Mouse (Mus musculus) lung, embryonic 15.5 days (tissue): Measurements from ENCODE around the gene Plaur. TPM values are rescaled to one million over a fixed set of nuclear protein-coding genes. Genes with fewer than 3 reads are reported as not detected.
A peak's percentile ranks its signal among the peaks of the same experiment; 100 is the strongest.

Source experiments
- ATAC-seq: fragments of 200-750 bp; cut with Nextera tagmentation; 2 replicates; pipeline ENCODE4 v1.8.0; 2017; ENCODE audit warnings: moderate number of reproducible peaks, borderline replicate concordance; ENCODE audit not compliant: low FRiP score, low TSS enrichment; ENCODE audit errors: extremely low read depth
- H3K27ac ChIP-seq: fragments of 300-500 bp; sonication (generic); 2 replicates; pipeline ENCODE4 v1.5.1; 2015; ENCODE audit warnings: moderate library complexity, mild to moderate bottlenecking, inconsistent platforms
- H3K27me3 ChIP-seq: fragments of 300-500 bp; sonication (generic); 2 replicates; pipeline ENCODE4 v1.6.1; 2015; ENCODE audit warnings: inconsistent platforms
- H3K36me3 ChIP-seq: fragments of 300-500 bp; sonication (generic); 2 replicates; pipeline ENCODE4 v1.6.1; 2015; ENCODE audit warnings: inconsistent platforms
- H3K4me1 ChIP-seq: fragments of 300-500 bp; sonication (generic); 2 replicates; pipeline ENCODE4 v1.6.1; 2015; ENCODE audit warnings: inconsistent platforms
- H3K4me2 ChIP-seq: fragments of 300-500 bp; sonication (generic); 2 replicates; pipeline ENCODE4 v1.6.1; 2015; ENCODE audit warnings: inconsistent platforms, mild to moderate bottlenecking, moderate library complexity
- H3K4me3 ChIP-seq: fragments of 300-500 bp; sonication (generic); 2 replicates; pipeline ENCODE4 v1.5.1; 2015; ENCODE audit warnings: mild to moderate bottlenecking, inconsistent platforms
- H3K9ac ChIP-seq: fragments of 300-500 bp; sonication (generic); 2 replicates; pipeline ENCODE4 v1.6.1; 2015; ENCODE audit warnings: inconsistent platforms
- H3K9me3 ChIP-seq: fragments of 300-500 bp; sonication (generic); 2 replicates; pipeline ENCODE4 v1.6.1; 2016; ENCODE audit warnings: inconsistent platforms
- WGBS: fragments of 180-500 bp; shearing (Covaris S2); methylation state at CpG from one replicate; pipeline ENCODE4 v1.1.7; 2015; 5-methylcytosine and 5-hydroxymethylcytosine counted together
- polyA plus RNA-seq: library from polyadenylated mRNA; unstranded; fragments of >200 nt; fragmentation: Nextera tagmentation; extraction: Ambion mirVana; gene quantifications from 2 replicates; pipeline ENCODE4 v1.2.1, GENCODE M21; 2015

Gene Plaur
- polyA plus RNA-seq, 1 experiment from 2014 or later, result 18.6 TPM

DNA sequence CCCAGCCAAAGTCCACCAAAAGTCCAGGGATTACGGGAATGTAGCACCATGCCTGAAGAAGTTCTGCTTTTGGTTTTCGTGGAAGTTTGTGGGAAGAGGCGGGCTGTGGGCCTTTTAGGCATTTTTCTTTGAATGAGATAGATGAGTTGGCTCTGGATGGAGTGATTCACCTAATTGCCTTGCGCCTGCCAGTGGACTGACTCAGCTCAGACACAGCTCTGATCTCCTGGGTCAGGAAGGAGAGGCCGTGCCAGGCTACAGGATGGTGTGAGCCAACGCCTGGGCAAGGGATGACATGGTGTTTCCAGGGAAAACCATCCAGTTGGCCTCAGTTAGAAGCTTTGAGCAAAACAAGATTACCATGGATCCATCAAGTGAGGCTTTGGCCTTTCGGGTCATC, 8.1 kb downstream of the Plaur start:
- 93% methylated on average over 7 of the region's 7 CpGs for WGBS
- Histone ChIP-seq H3K4me3 (no peak overlapping the region), H3K4me2 (no peak overlapping the region), H3K4me1 (no peaks in the 10 kb centered on the region), H3K9ac (no peak overlapping the region), H3K27ac (no peak overlapping the region), H3K9me3 (no peaks in the 10 kb centered on the region), H3K36me3 (peaks cover 20% of the 10 kb centered on the region), H3K27me3 (no peaks in the 10 kb centered on the region)
- no peak for ATAC-seq

- no peak overlapping the region for H3K27ac ChIP-seq
- no peak for ATAC-seq
- WGBS, result 67% methylated on average over 6 of the region's 6 CpGs
Measured at GRCm38 (mm10) chr7:24472442-24472841, 10.2 kb downstream of the Plaur start.

GRCm38 (mm10) chr7:24472937-24473336, 10.7 kb downstream of the Plaur start:
- Histone ChIP-seq H3K36me3 (peaks cover 21% of the 10 kb centered on the region), H3K4me3 (no peak overlapping the region), H3K27ac (no peak overlapping the region), H3K4me1 (no peaks in the 10 kb centered on the region), H3K9me3 (no peaks in the 10 kb centered on the region), H3K27me3 (no peaks in the 10 kb centered on the region), H3K9ac (no peak overlapping the region), H3K4me2 (no peak overlapping the region)
- WGBS, result 72% methylated on average over 7 of the region's 7 CpGs
- ATAC-seq, result no peak

More at GRCm38 (mm10) chr7:24472442-24472841, 10.2 kb downstream of the Plaur start:
- no peak overlapping the region for H3K9ac ChIP-seq
- no peak overlapping the region for H3K4me2 ChIP-seq
- H3K36me3 ChIP-seq, result peaks cover 21% of the 10 kb centered on the region
- no peak overlapping the region for H3K4me3 ChIP-seq
- H3K27me3 ChIP-seq, result no peaks in the 10 kb centered on the region
- H3K9me3 ChIP-seq, result no peaks in the 10 kb centered on the region
- no peaks in the 10 kb centered on the region for H3K4me1 ChIP-seq

- no peak overlapping the region for H3K4me3 ChIP-seq
- no peaks in the 10 kb centered on the region for H3K9me3 ChIP-seq
- no peak overlapping the region for H3K4me2 ChIP-seq
- H3K9ac ChIP-seq, result no peak overlapping the region
- no peak for ATAC-seq
- H3K36me3 ChIP-seq, result peaks cover 20% of the 10 kb centered on the region
- no peaks in the 10 kb centered on the region for H3K4me1 ChIP-seq
- 59% methylated on average over 10 of the region's 10 CpGs for WGBS
- H3K27ac ChIP-seq, result no peak overlapping the region
- no peaks in the 10 kb centered on the region for H3K27me3 ChIP-seq
Measured at GRCm38 (mm10) chr7:24473913-24474529, 11.7 kb downstream of the Plaur start.

DNA sequence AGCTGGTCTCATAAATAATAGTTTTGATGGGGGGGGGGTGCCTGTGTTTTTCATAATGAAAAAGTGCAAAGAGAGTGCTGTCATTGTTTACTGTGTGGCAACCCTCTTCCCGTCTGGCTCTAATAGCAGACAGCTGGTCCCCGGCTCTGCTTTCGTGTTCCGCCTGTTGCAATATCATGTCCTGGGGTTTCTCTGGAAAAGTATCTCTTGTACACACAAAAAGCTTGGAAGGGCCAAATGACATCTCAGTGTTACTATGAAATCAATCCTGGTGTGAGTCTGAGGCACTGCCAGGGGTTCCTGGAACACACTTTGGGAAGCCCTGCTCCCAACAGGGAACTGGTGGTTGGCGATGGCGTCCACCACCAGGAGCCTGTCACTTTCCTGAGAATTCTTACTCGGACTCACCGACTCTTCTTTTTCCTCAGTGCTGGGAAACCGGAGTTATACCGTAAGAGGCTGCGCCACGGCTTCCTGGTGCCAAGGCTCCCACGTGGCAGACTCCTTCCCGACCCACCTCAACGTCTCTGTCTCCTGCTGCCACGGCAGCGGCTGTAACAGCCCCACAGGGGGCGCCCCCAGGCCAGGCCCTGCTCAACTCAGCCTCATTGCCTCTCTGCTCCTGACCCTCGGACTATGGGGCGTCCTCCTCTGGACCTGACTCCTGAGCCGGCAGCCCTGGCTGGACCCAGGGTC, 12.7 kb downstream of the Plaur start:
- H3K4me1 ChIP-seq, result no peaks in the 10 kb centered on the region
- H3K9me3 ChIP-seq, result no peaks in the 10 kb centered on the region
- H3K27ac ChIP-seq, result no peak overlapping the region
- WGBS, result 58% methylated on average over 21 of the region's 21 CpGs
- H3K27me3 ChIP-seq, result no peaks in the 10 kb centered on the region
- no peak overlapping the region for H3K9ac ChIP-seq
- H3K4me3 ChIP-seq, result no peak overlapping the region
- ATAC-seq, result no peak
- H3K36me3 ChIP-seq, result peaks cover 13% of the 10 kb centered on the region
- no peak overlapping the region for H3K4me2 ChIP-seq

GRCm38 (mm10) chr7:24476338-24476737, 14.1 kb downstream of the Plaur start:
- H3K4me3 ChIP-seq, result no peak overlapping the region
- H3K4me2 ChIP-seq, result no peak overlapping the region
- H3K27me3 ChIP-seq, result peaks cover 13% of the 10 kb centered on the region
- 81% methylated on average over 8 of the region's 8 CpGs for WGBS
- peaks cover 13% of the 10 kb centered on the region for H3K36me3 ChIP-seq
- H3K9ac ChIP-seq, result no peak overlapping the region
- H3K27ac ChIP-seq, result no peak overlapping the region
- peaks cover 7% of the 10 kb centered on the region for H3K4me1 ChIP-seq
- ATAC-seq, result no peak
- H3K9me3 ChIP-seq, result no peaks in the 10 kb centered on the region

DNA sequence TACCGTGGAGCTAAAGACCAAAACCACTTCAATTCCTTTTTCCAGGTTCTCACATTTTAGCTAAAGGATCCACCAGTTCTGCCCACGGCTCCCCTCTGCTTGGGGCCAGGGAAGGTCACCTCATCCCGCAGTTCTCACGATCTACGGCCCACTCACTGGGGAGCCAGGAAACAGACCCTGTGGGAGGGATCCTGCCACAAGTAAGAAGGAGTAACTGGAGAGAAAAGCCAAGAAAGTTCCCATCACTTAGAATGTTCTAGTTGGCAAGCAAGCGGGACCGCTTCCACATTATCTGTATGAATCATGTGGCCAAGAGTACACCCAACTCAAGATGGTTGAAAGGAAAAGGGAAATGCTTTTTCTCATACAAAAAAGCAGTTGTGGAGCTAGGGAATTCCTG, 14.6 kb downstream of the Plaur start:
- no peak overlapping the region for H3K27ac ChIP-seq
- peaks cover 18% of the 10 kb centered on the region for H3K27me3 ChIP-seq
- H3K4me3 ChIP-seq, result no peak overlapping the region
- WGBS, result 82% methylated on average over 7 of the region's 7 CpGs
- H3K9ac ChIP-seq, result no peak overlapping the region
- no peak overlapping the region for H3K4me2 ChIP-seq
- no peak for ATAC-seq
- H3K9me3 ChIP-seq, result no peaks in the 10 kb centered on the region
- H3K36me3 ChIP-seq, result peaks cover 13% of the 10 kb centered on the region
- peaks cover 11% of the 10 kb centered on the region for H3K4me1 ChIP-seq

DNA sequence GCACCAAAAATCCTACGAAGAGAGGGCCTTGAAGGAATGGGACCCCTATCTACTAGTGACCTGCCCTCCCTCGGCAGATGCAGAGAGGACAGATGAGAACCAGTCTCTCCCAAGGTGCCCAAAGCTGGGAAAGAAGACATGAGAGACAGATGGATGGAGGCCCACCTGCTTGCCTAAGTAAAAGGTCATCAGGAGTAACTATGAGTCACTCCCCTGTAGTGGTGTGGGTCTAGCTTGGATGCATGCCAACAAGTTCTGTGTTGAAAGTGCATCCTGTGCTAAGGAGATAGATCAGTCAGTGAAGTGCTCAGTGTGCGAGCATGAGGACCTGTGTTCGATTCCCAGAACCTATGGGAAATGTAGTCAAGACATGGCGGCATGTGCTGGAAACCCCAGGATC, 16.6 kb downstream of the Plaur start:
- Histone ChIP-seq H3K36me3 (0 out of 2 replicates have a peak, but pooled peaks cover 6% of the 10 kb centered on the region), H3K4me3 (no peak overlapping the region), H3K9me3 (no peaks in the 10 kb centered on the region), H3K4me2 (no peak overlapping the region), H3K9ac (no peak overlapping the region), H3K4me1 (peaks cover 11% of the 10 kb centered on the region), H3K27me3 (peaks cover 35% of the 10 kb centered on the region), H3K27ac (no peak overlapping the region)
- no peak for ATAC-seq
- WGBS, result 71% methylated on average over 5 of the region's 5 CpGs

DNA sequence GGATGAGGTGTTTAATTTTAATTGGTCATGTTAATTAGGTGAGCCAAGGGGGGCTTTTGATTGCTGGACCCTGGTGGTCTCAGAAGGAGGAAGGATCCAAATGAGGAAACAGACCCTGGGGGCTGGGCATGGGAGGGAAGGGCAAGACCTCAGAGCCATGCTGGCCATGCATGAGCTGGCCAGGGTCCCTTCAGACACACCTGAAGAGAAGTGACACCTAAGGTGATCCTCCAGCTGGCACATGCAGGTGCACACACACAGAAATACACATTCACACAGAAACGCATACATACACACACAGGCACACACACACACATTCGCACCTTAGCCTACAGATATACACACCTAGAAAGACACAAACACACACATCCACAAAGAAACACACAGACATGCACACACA, 17.4 kb downstream of the Plaur start:
- peaks cover 43% of the 10 kb centered on the region for H3K27me3 ChIP-seq
- no peak for ATAC-seq
- H3K27ac ChIP-seq, result no peak overlapping the region
- peaks cover 11% of the 10 kb centered on the region for H3K4me1 ChIP-seq
- no peak overlapping the region for H3K4me3 ChIP-seq
- H3K4me2 ChIP-seq, result no peak overlapping the region
- WGBS, result 81% methylated on average over 2 of the region's 2 CpGs
- no peak overlapping the region for H3K9ac ChIP-seq
- H3K36me3 ChIP-seq, result 0 out of 2 replicates have a peak, but pooled peaks cover 6% of the 10 kb centered on the region
- no peaks in the 10 kb centered on the region for H3K9me3 ChIP-seq

DNA sequence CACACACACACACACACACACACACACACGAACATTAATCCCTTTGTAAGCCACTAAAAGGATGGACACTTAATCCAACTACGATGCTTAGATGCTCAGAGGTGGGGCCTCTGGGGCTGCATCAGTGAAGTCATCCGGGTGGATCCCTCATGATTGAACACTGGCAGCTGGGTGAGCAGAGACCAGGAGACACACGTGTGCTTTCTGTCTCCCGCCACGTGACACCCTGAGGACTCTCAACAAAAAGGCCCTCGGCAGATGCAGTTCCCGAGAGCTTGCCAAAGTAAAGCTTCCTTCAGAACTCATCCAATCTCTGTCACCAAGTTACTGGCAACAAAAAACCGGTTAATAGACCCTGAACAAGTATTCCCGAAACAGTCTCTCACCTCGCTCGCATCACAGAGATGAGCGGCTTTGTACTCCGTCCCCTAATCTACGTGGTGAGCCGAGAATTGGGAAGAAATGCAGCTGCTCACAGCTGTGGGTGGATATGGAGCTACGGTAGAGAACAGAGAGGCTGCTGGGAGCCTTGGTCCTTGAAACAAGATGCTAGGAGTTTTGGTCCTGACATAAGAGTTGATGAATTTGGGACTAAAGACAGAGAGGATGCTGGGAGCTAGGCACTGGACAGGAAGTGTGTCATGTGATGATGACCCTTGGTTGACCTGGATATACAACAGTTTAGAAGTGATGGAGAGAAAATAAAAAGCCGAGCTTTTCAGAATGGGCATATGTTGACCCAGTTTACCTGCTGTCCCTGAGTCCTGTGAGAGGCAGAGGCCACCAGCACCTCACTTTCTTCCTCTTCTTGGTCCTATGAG, 18.0 kb downstream of the Plaur start:
- Histone ChIP-seq H3K36me3 (0 out of 2 replicates have a peak, but pooled peaks cover under 1% of the 10 kb centered on the region), H3K27me3 (peaks cover 49% of the 10 kb centered on the region), H3K4me2 (no peak overlapping the region), H3K4me1 (peaks cover 11% of the 10 kb centered on the region), H3K9ac (no peak overlapping the region), H3K27ac (no peak overlapping the region), H3K4me3 (no peak overlapping the region), H3K9me3 (no peaks in the 10 kb centered on the region)
- WGBS, result 41% methylated on average over 18 of the region's 18 CpGs
- no peak for ATAC-seq

DNA sequence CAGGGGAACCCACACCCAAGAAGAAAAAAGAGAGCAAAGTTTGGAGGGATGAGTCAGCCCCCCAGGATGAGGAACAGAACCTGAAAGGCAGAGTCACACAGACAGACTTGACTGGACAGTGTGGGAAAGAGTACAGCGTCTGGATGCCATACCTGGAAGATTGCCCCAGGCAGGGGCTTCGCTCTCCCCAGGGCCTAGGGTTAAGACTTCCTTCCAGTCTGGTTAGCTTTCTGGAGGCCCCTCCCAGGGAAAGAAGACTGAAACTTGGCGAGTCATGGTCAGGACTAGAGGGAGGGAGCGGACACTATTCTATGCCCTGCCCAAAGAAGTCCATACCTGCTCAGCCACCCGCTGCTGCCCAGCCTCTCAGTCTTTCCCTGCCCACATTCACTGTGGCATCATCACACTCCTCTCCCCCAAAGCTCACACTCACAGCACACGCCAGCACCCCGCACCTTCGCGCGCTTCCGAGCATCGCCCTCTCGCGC, 18.7 kb downstream of the Plaur start:
- H3K27me3 ChIP-seq, result peaks cover 53% of the 10 kb centered on the region
- WGBS, result 13% methylated on average over 13 of the region's 14 CpGs
- no peaks in the 10 kb centered on the region for H3K36me3 ChIP-seq
- H3K9me3 ChIP-seq, result no peaks in the 10 kb centered on the region
- peak overlapping the region; percentile 60 for H3K4me3 ChIP-seq
- H3K4me2 ChIP-seq, result peak overlapping the region; percentile 93
- H3K27ac ChIP-seq, result no peak overlapping the region
- H3K4me1 ChIP-seq, result peaks cover 11% of the 10 kb centered on the region
- peak overlapping the region; percentile 37; the same call in 1 of the 2 replicates for H3K9ac ChIP-seq
- ATAC-seq, result peak; percentile 30; the same call in 1 of the 2 replicates
